Mouse (Mus musculus) 3134 (cell line): ENCODE data around the gene Sapcd1.

ENCODE experiments used
- DNase-seq: peaks from one replicate; pipeline ENCODE4 v3.0.0-alpha.2; 2011; ENCODE audit warnings: low spot score; ENCODE audit not compliant: insufficient read length; ENCODE audit errors: extremely low read depth

The Sapcd1 gene

DNA sequence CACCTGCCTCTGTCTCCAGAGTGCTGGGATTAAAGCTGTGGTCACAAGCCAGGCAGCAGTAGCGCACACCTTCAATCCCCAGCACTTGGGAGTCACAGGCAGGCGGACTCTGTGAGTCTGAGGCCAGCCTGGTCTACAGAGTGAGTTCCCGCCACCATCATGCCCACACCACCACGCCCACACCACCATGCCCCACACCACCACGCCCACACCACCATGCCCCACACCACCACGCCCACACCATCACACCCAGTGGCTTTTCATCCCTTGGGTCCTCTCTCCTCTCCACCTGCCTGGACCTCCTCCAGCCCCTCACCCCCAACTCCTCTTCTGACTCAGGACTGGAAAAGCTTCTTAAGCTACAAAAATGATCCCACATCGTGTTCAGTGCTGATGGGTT is 4.1 kb upstream of the Sapcd1 start:
- no peak for DNase-seq

DNA sequence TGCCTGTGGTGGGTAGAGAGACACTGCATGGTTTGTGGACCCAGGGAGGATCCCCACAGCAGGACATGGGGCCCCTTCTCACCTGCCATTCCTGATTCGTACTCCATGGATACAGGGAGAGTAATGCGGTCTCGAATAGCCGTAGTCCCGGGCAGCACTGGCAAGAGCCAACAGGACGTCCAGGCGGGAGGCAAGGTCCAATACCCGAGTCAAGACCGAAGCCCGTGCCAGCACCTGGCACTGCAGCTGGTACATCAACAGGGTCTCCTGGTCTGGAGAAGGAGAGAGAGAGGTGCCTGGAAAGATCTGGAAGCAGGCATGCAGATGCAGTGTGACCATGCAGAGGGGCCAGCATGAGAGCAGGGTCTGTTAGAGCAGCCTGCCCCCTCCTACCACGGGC is 3.5 kb upstream of the Sapcd1 start:
- no peak for DNase-seq

DNA sequence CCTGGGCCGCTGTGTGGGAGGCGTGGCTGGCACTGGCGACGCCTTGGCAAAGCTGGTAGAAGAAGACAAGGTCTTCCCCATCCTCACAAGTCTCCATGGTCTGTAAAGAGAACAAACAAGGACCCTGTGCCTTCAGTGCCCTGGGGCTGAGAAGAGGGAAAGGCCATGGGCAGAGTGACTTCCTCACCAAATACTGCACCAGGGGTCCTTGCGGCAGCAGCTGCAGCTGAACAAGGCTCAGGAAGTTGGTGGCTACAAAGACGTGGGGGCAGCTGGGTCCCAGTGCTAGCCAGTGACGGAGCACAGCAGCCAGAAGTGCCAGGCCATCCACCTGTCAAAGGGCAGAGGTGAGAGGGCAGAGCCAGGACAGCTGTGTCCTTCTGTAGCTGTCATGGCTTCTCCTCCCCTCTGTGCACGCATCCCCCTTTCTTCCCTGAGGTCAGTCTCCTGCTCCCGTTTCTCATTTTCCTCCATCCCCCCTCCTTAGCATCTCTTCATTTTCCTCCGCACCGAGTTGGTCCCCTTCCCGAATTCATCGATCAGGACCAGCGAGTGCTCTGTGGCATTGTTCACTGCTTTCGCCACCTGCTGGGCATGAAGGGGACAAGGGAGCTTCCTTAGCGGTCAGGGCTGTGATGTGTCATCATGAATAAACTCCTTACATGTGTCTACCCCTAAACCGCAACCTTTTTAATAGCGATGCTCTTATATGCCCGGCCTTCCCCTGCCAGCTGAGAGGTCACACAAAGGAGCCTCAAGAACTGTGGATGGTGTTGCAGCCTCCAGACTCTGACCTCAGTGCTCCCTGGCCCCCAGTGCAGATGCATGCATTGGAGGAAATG is 2.1 kb upstream of the Sapcd1 start:
- peak; percentile 52 for DNase-seq

- no peak for DNase-seq
Observed at GRCm38 (mm10) chr17:35028315-35028714, 499 bp upstream of the Sapcd1 start.

DNA sequence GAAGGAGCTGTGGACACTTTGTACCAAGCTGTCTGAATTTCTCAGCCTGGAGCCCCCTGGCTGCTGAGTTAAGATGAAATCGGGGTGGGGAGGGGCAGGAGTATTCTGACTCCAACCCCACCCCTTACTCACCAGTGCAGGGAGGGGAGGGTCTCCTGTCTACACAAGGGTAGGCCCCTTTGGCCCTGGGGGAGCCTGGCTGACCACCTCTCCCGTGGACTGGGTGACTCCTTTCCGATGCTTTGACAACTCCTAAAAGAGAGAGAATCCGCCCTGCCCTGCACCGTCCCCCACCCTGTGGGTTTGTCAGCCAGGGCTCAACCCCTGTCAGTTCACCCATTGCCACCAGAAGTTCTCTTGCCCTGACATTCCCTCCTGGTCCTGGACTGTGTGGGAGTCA is 1.6 kb downstream of the Sapcd1 start:
- no peak for DNase-seq

- no peak for DNase-seq
Observed at GRCm38 (mm10) chr17:35024691-35025488, 2.9 kb downstream of the Sapcd1 start.

DNA sequence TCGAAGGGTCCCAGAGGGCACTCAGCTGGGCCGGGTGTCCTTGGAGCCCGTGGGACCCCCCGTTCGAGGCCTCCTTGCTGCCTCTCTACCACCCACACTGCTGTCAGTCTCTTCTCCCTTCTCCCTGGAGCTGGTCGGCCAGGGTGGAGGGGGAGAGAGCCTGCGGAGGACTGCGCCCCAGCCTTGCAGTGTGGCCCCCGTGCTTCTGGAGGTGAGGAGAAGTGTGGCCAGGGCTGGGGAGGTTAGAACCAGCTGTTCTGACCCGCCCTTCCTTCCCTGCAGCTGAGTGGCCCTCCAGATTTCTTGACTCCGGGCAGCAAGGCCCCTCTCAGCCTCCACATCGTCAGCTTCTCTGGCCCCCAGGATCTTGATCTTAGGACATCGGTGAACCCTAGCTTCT is 3.6 kb downstream of the Sapcd1 start:
- DNase-seq = no peak

DNA sequence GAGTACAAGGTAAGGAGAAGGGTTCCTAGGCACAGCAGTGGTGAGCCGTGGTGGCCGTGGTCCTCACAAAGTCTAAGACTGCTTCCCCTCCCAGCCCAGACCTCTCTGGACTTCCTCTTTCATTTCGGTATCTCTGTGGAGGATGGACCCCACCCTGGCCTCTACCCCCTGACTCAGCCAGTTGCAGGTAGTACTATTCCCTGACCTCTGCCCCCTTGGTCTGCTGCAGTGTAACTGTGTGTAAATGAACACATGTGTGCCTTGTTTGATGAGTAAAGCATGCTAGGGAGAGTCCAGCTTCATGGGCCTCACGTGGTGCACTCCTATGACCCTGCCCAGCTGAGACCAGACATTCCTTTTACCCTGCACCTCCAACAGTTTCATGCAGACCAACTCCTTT is 4.1 kb downstream of the Sapcd1 start:
- no peak for DNase-seq

DNA sequence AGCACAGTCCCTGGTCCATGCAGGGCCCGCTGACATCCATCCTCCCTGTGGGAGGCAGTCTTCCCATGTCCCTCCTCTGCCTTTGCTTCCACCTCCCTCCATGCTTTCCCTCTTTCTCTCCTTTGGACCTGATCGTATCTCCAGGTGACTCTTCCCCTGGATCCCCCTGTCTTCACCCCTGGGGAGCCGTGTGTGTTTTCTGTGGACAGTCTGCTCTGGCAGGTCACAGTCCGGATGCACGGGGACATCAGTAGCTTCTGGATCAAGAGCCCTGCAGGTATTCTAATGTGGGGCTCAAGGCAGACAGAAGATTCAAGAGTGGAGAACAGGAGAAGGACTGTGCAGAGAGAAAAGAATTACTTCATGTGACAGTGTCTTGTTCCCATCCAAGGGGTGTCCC is 4.6 kb downstream of the Sapcd1 start:
- DNase-seq = no peak

DNA sequence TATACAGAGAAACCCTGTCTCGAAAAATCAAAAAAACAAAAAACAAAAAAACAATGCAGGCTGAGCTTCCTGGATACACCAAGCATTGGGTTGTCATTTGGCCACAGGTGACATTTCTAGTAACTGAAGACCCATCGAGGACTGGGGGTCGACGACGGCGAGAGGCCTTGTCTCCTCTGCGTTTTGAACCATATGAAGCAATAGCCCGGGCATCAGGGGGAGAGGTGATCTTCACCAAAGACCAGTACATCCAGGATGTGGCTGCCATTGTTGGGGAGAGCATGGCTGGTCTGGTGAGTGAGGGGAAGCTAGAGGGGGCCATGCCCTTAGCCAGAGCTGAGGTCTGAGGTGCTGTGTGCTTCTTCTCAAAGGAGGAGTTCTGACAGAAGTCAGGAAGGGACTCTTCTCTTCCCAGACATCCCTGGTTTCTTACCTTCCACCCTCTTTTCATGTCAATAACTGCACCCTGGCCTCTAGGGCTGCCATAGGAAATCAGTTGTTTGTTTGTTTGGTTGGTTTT is 5.2 kb downstream of the Sapcd1 start:
- DNase-seq = no peak

DNA sequence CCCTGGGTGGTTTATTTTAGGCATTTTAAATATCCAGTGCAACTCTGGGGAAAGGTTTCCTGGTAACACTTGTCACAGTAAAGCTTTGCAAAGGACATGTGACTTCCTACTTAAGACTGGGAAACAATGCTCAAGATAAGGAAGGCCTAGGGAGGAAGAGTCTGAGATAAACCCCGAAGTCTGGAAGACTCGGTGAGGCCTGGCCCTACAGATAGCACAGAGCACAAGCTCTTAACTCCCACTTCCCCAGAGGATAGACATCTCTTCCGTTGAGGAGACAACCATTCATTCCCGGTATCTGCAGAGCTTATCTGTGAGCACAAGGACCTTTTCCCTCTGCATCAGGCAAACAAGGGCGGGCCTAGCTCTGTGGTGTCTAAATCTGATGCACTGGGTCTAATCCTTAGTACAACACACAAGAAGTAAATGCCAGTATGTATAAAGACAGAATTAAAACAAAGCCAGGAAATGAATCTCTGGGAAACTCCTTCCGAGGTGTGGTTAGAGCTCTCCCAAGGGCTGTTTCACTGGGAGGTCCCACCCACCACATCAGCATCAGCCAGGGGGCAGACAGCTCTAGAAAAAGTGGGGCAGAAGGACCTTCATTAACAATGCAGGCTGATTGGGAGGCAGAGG is 5.9 kb downstream of the Sapcd1 start:
- DNase-seq = no peak

DNA sequence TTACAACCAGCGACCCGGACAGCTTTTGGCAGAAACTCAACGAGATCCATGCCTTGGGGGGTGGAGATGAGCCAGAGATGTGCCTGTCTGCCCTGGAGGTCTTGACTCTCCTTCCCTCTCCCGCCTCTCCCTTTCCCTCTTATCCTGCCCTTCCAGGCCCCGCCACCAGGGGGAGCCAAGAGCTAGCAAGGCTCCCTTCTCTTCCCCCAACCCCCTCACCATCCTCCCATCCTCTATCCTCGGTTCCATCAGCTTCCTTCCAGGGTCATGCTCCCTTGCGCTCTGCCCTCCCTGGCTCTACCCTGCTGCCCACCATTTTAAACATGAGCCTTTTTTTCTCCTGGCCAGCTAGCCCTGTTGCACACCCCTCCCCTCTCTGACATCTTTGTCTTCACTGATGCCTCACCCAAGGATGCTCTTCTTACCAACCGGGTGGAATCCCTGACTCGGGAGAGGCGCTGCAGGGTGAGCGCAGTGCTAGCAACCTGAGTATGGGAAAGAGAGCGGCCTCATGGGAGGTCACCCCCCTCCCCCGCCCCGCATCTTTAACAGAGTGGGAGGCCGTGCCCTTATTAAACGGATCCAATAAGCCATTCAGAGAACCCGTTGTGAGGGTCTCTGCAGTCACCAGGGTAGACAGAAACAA is 6.5 kb downstream of the Sapcd1 start:
- DNase-seq = peak; percentile 58

DNA sequence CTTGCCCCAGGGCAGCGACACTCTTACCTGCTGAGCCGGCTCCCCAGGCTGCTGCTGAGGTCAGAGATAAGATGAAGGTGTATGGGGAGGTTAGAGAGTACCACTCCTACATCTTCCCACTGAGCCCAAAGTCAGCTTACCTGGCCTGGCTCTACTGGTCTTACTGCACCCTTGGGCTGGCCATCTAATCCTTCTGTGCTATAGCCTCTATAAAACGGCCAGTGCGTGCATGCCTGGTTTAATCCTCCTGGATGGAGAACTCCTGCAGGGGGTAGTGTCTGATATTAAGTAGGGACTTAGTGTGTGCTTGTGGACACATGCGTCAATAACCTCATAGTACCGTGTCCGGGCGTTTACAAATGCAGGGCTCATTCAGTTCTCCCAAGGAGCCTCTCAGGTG is 7.3 kb downstream of the Sapcd1 start:
- DNase-seq = no peak

- no peak for DNase-seq
Observed at GRCm38 (mm10) chr17:35019894-35020293, 7.9 kb downstream of the Sapcd1 start.

- DNase-seq = no peak
Observed at GRCm38 (mm10) chr17:35018171-35018570, 9.6 kb downstream of the Sapcd1 start.

DNA sequence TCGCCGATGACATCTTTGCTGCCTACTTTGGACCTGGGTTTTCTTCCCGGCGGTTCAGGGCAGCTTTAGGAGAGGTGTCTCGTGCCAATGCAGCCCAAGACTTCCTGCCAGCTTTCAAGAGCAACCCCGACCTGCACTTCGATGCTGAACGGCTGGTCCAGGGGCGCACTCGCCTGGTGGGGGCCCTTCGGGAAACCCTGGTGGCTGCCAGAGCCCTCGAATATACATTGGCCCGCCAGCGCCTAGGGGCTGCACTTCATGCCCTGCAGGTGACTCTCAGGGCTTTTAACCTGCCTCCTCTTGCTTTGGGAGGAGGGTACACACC is 10.1 kb downstream of the Sapcd1 start:
- DNase-seq = no peak

- no peak for DNase-seq
Observed at GRCm38 (mm10) chr17:35016791-35017705, 10.8 kb downstream of the Sapcd1 start.

DNA sequence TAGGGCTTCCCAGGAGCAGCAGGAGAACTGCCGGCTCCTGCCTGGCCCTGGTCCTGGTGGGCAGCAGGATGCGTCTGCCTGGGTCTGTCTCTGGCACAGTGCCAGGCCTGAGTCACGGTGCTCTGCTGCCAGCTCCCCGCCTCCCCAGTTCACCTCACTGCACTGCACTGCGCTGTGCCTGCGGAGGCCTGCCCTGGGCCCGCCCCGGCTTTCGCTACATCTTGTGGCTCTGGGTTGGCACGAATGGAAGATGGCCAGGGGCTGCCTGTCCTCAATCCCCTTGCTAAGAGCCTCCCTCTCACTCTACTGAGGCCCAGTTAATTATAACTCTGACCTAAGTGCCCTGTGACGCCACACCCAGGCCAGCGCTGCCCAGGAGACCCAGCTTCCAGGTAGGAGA is 11.4 kb downstream of the Sapcd1 start, which contains the start of gene Vwa7:
Vwa7 (plus strand) TSS at position 204 of the 400 bp plus-strand sequence.
- peak; percentile 63 for DNase-seq

DNA sequence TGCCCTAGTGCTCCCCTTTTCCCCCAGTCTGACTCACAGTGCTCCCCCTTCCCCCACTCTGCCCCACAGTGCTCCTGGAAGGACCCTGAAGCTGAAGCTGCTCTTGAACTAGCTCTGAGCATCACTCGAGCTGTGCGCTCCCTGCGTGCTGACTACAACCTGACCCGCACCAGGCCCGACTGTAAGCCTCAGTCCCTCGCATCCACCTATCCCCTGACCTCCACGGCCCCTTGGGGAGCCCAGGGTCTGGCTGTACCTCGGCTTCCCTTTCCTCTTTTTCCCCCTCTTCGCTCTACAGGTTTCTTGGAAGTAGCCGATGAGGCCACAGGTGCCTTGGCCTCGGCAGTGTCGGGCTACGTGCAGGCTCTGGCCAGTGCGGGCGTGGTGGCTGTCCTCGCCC is 12.5 kb downstream of the Sapcd1 start:
- no peak for DNase-seq

- DNase-seq = no peak
Observed at GRCm38 (mm10) chr17:35013221-35013620, 14.6 kb downstream of the Sapcd1 start.
